ENCODE assay signal across 17 mouse cellular contexts in the genomic region with DNA sequence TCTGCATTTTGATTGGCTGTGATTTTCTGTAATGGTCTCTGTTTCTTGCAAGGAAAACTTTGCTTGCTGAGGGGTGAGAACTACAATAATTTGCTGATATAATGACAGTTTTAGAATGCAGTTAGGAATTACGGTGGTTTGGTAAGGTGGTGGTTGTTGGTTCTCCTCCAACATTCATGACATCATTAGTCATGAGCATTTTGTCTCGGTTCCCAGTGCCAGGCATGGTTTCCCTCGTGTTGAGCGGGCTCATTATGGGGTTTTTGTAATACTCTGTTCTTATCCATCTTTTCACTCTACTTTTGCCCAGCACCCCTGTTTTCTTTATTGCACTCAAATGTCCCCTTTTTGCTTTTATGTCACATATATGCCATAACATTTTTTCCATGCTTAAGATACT.
DNase-seq lines count a peak whose midpoint lies in the region.
"Had no signal": no experiment of that assay in that cellular context is flagged by ENCODE, and none has a peak within 500 bp of the region (broad histone marks: within the 10 kb centered on the region; RNA-seq: fewer than 3 reads in every experiment).

No protein-coding gene starts in this region.

- peak; percentile 30 for DNase-seq in 3134 (ENCODE audit: extremely low read depth, insufficient read length, low spot score)
- DNase-seq in Muller cell, postnatal 12 days (ENCODE audit: inconsistent ontology term) = peak; percentile 3
- DNase-seq in fibroblast of lung, adult 2 months (ENCODE audit: low read depth) = peak; percentile 54
- no peak for DNase-seq in cerebellum, adult 8-10 months
- DNase-seq in adipocyte (ENCODE audit: low spot score) = no peak
- no peak for DNase-seq in ovary, postnatal 10 days (ENCODE audit: low spot score)
- DNase-seq: adrenal gland, adult 2 months; adrenal gland, postnatal 10 days; adrenal gland, postnatal 25 days; B cell, adult 2 months; cerebellum, adult 11 months; cerebellum, adult 18-20 months; cerebellum, adult 9-10 months; cerebellum, postnatal 10 days; cerebellum, postnatal 36 days; embryo, embryonic 11 days; forebrain, postnatal 0 days had no signal

Comparison
In these comparisons a context has a peak if more than half of its experiments do, and no peak if none do; other contexts are left out.
1. DNase-seq: peak in 3134 (single experiment), Muller cell, postnatal 12 days (single experiment) and fibroblast of lung, adult 2 months (single experiment); none in cerebellum, adult 8-10 months (single experiment), adipocyte (single experiment) and ovary, postnatal 10 days (single experiment).